Mouse (Mus musculus) activated CD4-positive, CD25-positive, alpha-beta regulatory T cell, adult 4 months (primary cell): ENCODE measurements around the gene Lrrd1. TPM values are rescaled to one million over a fixed set of nuclear protein-coding genes. Genes with fewer than 3 reads are reported as not detected.
"Not testable (repeated sequence)": the region's sequence is repeated elsewhere in the genome, so short reads cannot be mapped to it uniquely, and the experiment has no call there.

Experiments used
- ATAC-seq: one replicate; pipeline ENCODE4 v1.8.0; 2017
- polyA plus RNA-seq, 2 experiments: library from polyadenylated mRNA; unstranded; fragments of 100-300 nt; shearing (Covaris generic); gene quantifications; one replicate each; pipeline ENCODE4 v1.2.1; 2017

Gene Lrrd1
- polyA plus RNA-seq: under 1 TPM in 1 of 2 experiments, not detected in 1; 0.20 TPM

DNA sequence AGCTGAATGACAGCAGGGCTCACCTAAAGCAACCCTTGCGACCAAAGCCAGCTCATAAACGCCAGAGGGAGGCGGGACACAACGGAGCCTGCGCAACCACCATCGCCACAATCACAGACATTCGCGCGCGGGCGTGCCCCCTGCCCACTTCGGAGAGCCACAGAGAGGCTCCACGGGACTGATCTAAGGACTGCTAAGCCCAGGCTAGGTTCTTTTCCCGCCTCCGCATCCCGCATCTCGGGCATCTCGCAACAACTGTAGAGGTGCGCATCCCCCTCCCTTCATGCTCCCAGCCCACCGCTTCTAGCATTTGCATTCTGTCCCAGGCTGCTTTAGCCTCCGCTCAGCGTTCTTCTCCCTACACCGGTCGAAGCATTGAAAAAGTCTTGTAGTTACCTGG lies at the start of gene Lrrd1:
Lrrd1 (plus strand) TSS at position 148 of the 400 bp plus-strand sequence.
- no peak for ATAC-seq

DNA sequence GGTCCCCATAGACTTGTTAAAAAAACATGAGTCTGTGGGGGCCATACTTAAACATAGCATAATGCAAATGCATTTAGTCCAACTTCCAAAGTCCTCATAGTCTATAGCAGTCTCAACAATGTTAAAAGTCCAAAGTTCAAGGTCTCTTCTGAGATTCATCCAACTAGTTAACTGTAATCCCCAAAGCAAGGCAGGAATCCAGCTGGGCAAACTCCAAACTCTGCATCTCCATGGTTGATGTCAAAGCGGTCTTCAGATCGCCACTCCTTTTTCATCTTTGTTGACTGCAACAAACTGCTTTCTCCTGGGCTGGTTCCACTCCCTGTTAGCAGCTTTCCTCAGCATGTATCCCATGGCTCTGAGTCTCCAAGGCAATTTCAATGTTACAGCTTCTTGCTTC lies 47.9 kb upstream of the Lrrd1 start:
- not testable (repeated sequence) for ATAC-seq

DNA sequence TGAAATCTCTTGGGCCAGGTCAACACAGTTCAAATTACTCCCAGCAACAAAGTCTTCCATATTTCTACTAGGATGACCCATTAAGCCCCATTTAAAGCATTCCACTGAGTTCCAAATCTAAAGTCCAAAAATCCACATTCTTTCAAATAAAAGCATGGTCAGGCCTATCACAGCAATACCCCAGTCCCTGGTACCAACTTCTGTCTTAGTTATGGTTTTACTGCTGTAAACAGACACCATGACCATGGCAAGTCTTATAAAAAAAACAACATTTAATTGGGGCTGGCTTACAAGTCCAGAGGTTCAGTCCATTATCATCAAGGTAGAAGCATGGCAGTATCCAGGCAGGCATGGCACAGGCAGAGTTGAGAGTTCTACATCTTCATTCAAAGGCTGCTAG lies 46.3 kb upstream of the Lrrd1 start:
- not testable (repeated sequence) for ATAC-seq

DNA sequence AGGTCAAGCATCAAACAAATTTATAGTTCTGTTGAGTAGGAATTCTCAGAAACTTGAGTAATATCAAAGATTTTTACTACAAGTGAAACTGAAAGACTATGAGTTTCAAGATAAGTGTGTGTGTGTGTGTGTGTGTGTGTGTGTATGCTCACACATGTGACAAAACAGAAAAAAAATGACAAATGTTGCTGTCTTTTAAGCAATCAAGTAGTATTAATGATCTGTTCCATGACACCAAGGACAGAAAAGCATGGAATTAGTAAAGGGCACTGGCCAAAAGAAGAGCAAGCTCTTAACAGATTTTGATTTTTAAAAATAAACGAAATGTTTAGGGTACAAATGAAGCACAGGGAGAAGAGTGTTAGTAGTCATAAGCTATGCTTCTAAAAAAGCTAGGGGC lies 44.9 kb upstream of the Lrrd1 start:
- ATAC-seq: no peak

DNA sequence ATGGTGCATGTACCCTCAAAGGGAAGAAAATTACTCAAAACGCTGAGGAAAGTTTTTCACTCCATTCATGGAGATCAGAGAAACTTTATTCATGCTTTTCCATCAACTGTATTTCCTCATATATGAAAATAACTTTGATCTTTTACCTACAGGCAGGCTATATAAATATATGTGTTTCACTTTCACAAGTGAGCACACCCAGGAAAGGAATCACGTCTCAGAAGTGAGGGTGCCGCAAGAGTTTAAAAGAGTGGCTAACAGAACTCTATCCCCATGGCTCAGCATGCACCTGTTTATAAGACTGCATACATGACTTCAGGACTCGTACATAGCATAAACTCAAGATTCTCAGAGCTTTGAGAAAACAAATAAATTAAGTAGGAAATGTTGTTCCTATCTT lies 44.1 kb upstream of the Lrrd1 start:
- ATAC-seq: peak; percentile 19

DNA sequence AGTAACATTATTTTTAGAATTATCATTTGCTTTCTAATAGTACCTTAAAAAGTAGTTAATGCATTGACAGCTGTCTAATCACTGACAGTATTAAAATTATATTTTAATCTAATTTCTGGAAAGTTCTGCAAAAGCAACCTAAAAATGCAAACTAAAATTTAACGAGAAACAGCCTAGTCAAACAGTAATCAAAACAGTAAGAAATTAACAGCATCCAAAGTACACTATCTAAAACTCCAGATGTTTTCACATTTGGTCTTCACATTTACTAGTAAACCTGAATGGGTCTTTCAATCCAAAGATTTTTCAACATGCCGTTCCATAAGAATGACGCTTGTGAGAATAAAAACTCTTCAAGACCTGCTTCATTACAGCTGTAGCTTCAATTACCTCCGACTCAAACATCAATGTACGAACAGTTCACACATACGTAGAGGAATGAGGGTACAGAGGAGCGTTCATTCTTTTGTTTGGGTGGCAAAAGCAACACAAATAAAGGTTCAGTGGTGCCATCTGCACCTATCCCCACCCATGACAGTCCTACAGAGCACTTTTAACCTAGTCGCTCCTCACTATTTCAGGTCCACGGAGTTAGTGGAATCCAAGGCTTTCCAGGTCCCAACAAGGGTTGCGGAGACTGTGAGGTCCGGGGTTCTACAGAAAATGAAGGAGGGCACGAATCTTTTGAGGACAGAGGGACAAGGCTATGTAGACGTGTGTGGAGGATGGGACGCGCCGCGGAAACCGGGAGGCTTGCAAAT lies 43.1 kb upstream of the Lrrd1 start:
- no peak for ATAC-seq

DNA sequence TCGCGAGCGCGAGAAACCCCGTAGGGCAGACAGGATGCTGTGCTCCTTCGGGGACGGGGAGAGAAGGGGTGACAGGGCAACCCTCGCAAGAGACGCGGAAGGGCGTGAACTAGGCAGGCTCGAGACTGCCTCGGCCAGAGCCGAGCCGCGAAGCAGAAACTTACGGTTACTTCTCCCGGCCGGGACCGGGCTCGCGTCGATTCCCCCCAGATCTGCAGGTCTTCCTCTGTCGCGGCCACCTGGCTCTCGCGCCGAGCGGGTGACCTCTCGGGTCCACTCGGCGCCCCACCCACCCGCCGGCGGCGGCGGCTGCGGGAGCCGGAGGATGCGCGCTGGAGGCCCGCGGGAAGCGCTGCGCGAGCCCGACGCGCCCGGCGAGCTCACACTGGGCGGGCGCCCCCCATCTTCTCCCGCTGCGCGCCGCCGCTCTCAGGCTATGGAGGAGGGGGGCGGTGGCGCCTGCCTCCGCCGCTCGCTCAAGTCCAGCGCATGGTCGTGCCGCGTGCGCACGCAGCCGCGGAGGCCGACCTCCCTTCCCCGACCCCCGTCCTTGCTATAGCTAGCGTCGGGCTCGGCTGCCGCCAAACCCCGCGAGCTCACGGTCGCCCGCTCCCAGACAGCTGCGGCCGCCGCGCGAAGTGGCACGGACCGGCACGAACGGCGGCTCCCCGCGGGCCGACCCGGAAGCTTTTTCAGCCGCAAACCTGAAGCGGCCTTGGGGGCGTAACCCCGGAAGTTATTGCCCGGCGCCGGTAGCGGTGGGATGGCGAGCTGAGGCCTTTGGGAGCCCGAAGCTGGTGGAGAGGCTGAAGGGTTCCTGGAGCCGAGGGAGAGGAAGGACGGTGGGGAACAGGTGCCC lies 42.3 kb upstream of the Lrrd1 start, which contains the start of the genes Ankib1 and Krit1:
Ankib1 (minus strand) TSS at position 493 of the 859 bp plus-strand sequence.
Krit1 (plus strand) TSS at position 752 of the 859 bp plus-strand sequence.
- peak; percentile 81 for ATAC-seq

DNA sequence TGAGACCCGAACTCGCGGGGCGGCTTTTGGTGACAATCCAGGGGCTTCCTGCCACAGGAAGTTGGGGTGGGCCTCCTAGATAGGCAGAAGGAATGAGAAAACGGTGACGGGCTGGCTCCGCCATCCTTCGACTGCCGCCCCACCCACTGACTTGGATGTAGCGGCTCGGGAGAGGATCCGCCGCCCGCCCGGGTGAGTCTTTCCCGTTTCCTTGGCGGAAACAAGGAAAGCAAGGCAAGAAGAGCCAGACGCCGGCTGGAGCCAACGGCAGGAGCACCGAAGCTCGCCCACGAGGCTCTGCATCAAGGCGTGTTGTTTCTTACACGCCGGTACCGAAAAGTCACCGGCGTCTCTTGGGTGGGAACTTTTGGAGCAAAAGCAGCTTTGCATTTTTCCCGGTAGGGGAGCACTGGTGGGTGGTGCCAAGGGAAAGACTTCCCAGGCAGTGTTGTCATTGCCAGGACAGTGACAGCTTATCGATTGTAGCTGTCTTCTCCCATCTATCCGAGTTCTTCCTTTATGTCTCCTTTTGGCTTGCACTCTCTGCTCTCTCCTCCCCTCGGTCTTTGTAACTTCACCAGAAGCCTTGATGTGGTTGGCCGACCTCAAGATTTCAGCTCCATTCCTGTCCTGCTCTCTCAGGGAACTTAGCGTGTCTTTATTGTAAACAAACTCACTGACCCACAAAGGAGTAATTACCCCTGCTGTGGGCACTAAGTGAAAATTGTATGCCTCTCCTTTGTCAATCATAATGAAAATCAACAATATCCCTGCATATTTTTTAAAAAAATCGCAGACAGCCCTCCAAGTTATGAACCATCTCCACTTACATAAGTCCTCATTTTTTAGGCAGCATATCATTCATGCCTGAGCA lies 41.4 kb upstream of the Lrrd1 start:
- peak; percentile 37 for ATAC-seq

DNA sequence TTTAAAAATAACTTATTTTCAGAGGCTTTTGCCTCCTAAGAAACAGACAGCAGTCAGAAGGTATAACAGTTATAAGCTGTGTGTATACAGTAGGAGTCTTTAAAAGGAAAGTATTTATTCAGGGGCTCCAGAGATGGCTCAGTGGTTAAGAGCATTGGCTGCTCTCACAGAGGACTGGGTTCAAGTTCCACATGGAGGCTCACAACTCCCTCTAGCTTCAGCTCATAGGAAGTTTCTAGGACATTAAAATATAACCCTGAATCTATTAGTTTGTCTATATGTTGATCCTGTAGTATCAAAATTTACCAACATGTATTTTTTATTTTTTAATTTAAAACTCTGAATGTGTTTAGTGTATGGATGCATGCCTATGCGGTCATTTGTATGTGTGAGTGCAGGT lies 36.5 kb upstream of the Lrrd1 start:
- ATAC-seq: no peak

DNA sequence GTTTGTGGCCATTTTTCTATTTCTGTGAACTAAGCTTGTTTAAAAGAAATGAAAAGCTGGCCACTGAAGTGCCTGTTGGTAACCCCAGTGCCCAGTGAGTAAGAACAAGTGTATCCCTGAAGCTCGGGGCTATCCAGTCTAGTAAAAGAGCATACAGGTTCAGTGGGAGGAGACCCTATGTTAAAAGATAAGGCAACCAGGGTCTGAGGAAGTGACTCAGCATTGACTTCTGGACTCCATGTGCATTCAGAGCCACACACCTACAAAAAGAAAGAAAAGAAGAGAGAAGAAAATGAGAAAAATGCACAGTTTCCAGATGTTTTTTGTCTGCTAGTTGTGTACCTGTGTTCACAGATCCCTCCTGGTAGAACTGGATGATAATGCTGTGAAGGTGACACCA lies 10.9 kb upstream of the Lrrd1 start:
- ATAC-seq: no peak

DNA sequence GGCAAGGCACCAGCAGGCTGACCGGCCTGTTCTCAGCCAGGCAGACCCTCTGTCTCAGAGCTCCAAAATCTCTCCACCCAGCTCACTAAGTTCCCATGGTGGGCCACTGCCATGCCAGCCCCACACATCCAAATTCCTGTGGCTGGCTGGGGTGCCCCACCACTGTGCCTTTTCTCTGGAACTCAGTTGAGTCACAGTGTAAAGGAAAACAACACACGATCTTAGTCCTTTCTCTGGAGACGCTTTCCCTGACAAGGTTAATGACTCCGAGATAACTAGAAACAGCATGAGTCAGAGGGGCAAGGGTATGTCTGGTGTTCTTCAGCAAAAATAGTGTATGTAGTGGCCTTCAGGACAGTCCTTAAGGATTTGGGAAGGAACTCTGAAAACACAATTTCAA lies 25.2 kb downstream of the Lrrd1 start:
- ATAC-seq: no peak

DNA sequence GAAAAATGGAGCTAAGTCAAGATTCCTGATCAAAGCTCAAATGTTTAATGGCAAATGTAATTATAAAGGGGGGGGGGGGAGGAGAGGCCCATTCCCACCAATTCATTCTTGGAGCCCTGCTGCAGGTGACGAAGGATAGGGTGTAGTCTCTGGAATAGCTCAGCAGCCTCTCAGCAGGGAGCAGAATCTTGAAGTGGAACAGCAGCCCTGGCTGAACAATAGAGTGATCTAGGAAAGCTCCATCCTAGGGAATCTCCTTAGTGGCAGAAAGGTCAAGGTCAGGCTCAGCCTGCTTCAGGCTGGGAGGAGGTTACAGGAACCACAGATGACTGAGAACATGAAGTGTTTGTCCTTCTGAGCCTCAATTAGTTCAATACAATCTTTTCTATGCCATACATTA lies 27.4 kb downstream of the Lrrd1 start:
- no peak for ATAC-seq

DNA sequence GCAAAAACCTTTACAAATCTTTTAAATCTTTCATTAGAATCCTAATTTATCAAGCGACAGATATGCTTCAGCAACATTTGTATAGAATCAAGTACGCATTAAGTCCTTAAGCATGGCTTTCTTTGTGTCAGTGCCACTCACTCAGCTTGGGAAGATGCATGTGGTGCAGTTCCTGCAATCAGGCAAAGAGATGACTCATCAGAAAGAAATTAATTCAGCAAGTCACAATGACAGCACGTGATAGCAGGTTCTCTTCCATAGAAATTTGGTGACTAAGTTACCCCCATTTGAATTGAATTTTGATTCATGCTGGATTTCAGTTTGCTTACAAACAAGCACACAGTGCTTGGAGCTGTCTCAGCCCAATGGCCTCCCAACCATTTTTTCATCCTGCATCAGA lies 28.5 kb downstream of the Lrrd1 start:
- ATAC-seq: no peak

DNA sequence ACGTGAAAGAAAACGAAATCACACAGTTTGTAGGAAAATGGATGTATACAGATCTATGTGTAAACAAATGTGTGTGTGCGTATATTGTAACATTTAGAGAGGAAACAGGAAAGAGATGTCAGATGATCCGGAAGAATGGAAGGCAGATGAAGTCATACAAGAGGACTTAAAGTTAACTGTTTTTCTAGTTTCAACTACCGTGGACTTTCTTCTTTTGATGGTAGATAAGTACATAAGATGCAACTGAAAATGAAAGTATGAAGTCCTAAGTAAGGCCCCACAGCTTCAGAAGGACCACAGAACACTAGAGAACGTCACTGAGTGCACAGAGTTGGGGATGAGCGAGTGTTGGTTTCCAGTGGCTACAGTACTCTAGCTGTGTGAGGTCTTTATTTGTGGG lies 41.9 kb downstream of the Lrrd1 start:
- ATAC-seq: peak; percentile 87

DNA sequence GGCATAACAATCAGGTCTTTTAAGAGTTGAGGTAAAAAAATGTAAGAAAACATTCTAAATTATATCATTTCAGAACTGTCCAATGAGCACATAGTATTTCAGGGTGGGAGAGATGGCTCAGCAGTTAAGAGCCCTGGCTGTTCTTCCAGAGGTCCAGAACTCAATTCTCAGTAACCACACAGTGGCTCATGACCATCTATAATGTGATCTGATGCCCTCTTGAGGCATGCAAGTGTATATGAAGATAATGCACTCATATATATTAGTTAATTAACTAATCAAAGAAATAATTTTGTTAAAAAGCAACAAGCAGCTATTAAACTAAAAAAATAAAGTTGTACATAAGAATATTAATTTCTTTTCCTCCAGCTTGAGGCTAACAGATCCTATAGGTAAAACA lies 44.2 kb downstream of the Lrrd1 start:
- no peak for ATAC-seq

DNA sequence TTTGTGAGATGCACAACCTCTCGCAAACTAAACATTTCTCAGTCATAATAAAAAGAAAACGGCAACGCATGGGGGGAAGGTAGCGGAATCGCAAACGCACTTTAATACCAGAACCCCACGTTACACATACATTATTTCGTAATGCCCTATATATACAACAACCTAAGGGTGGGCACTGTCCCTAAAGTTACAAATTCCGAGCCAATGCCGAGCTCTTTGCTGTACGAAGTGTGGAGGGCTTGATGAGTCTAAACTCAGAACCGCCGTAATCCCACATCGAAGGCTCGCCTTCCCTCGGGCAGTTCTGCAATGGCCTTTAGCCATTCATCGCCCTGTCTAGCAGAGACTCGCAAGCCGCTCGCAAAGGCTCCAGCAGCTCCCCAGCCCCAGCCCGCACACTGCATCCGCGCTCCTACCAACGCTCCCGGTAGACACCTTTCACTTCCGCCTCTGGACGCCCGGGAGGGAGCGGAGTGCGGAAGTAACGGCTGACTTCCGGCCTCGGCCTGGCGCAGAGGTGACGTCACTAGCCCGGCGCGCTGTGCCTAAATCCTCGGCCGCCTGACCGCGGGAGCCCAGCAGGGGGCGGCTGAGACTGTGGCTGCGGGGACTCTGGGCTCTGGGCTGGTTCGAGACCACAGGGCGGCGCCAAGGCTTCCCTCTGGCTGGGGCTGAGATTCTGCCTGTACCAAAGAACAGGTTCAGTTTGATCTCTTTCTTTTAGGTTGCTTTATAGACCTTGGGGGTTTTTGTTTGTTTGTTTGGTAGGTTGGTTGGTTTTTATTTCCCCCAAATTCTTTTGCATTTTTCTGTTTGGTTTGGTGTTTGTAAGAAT lies 48.7 kb downstream of the Lrrd1 start, which contains the start of gene Mterf1a:
Mterf1a (minus strand) TSS at position 475 of the 835 bp plus-strand sequence.
- ATAC-seq: peak; percentile 100

DNA sequence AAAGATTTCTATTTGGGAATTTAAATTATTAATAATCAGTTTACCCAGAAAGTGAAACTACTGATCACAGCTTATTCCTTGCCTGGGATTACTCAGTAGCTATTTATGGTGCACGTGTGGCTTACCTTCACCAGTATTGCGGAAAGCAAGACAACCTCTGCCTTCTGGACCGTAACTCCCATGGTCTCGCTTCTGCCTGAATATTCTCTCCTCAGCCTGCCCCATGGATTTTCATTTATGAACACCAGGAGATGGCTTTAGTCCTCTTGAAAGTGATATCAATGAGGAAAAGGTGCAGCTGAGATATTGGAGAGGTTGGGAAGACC lies 49.3 kb downstream of the Lrrd1 start:
- ATAC-seq: not testable (repeated sequence)

DNA sequence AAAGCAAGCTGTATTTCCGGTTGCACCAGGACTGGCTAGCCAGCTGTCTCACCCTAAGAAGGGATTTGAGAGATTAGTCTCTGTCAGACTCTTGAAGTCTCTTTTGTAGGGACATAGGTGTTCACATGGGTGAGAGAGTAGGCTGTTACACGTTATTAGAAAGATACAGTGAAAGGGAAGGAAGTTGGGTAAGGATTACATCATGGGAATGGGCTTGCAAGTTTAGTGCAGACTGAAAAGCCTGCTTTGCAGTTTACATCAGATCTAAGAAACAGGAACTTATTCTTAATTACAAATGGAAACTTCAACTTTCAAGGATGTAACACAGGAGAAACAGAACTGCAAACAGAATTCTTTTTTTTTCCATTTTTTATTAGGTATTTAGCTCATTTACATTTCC lies 60.5 kb downstream of the Lrrd1 start:
- ATAC-seq: no peak
